In genomic region chr6:148687770-148688169, GRCm38 (mm10) we compare ENCODE assay signal across 8 mouse cellular contexts.
DNase-seq lines count a peak whose midpoint lies in the region; ATAC-seq and TF ChIP-seq lines count a peak whose summit lies in the region.
"Had no signal": no experiment of that assay in that cellular context is flagged by ENCODE, and none has a peak within 500 bp of the region (broad histone marks: within the 10 kb centered on the region; RNA-seq: fewer than 3 reads in every experiment).

No protein-coding gene starts in this region.

- no peaks in the 10 kb centered on the region for H3K4me1 ChIP-seq in E14TG2a.4 (replicated peaks; ENCODE audit: low read depth, low read length)
- no peaks in the 10 kb centered on the region for H3K4me1 ChIP-seq in embryonic facial prominence, embryonic 11.5 days (ENCODE audit: control insufficient read depth, insufficient read depth, low read length)
- no peaks in the 10 kb centered on the region for H3K4me1 ChIP-seq in heart, postnatal 0 days (ENCODE audit: control insufficient read depth, insufficient read depth)
- H3K4me1 ChIP-seq: heart, embryonic 13.5 days had no signal

- H3K27ac ChIP-seq in embryonic facial prominence, embryonic 11.5 days (replicated peaks; ENCODE audit: low read depth, low read length) = no peak overlapping the region
- H3K27ac ChIP-seq in heart, postnatal 0 days (ENCODE audit: low read depth) = no peak overlapping the region
- H3K27ac ChIP-seq: heart, embryonic 13.5 days had no signal

- peak; percentile 35 for TF ChIP-seq CTCF in E14TG2a.4 (conservative IDR thresholded peaks at IDR 0.05; ENCODE audit: low read length)
- TF ChIP-seq CTCF in heart, postnatal 0 days (IDR thresholded peaks at IDR 0.05; ENCODE audit: low read depth) = peak; percentile 67

- H3K4me2 ChIP-seq in embryonic facial prominence, embryonic 11.5 days (ENCODE audit: low read depth, low read length) = no peak overlapping the region
- no peak overlapping the region for H3K4me2 ChIP-seq in heart, postnatal 0 days (ENCODE audit: low read depth, low read length)
- H3K4me2 ChIP-seq: heart, embryonic 13.5 days had no signal

- DNase-seq in ZHBTc4 (ENCODE audit: low read depth, low spot score) = peak; percentile 42
- peak; percentile 71 for DNase-seq in embryonic facial prominence, embryonic 11.5 days (ENCODE audit: low spot score)
- DNase-seq in heart, postnatal 0 days (ENCODE audit: low spot score) = peak; percentile 18
- peak; percentile 74 to 78 for DNase-seq in layer of hippocampus, postnatal 10 days (ENCODE audit: low spot score in 2 of 2)
- peak; percentile 75 for DNase-seq in lung, postnatal 14 days
- DNase-seq in right cerebral cortex, postnatal 14 days = peak; percentile 79

- no peaks in the 10 kb centered on the region for H3K27me3 ChIP-seq in E14TG2a.4 (ENCODE audit: insufficient read depth, low read length)
- no peaks in the 10 kb centered on the region for H3K27me3 ChIP-seq in embryonic facial prominence, embryonic 11.5 days (ENCODE audit: control insufficient read depth, insufficient read depth, low read length)
- H3K27me3 ChIP-seq in heart, postnatal 0 days (ENCODE audit: control insufficient read depth, insufficient read depth, low read length) = no peaks in the 10 kb centered on the region
- H3K27me3 ChIP-seq: heart, embryonic 13.5 days had no signal

- no peak for ATAC-seq in embryonic facial prominence, embryonic 11.5 days (replicated peaks; ENCODE audit: insufficient number of reproducible peaks, low FRiP score, low TSS enrichment, low read depth)
- ATAC-seq in heart, postnatal 0 days (ENCODE audit: insufficient read depth, low read depth) = no peak

- no peak overlapping the region for H3K4me3 ChIP-seq in E14TG2a.4 (replicated peaks; ENCODE audit: low read length)
- H3K4me3 ChIP-seq in embryonic facial prominence, embryonic 11.5 days (ENCODE audit: low read depth, low read length) = no peak overlapping the region
- H3K4me3 ChIP-seq in heart, postnatal 0 days (ENCODE audit: low read depth, low read length) = no peak overlapping the region
- H3K4me3 ChIP-seq: heart, embryonic 13.5 days had no signal

- no peak overlapping the region for H3K9ac ChIP-seq in embryonic facial prominence, embryonic 11.5 days (replicated peaks; ENCODE audit: low read length)
- no peak overlapping the region for H3K9ac ChIP-seq in heart, postnatal 0 days (replicated peaks; ENCODE audit: low read depth, low read length)
- H3K9ac ChIP-seq: heart, embryonic 13.5 days had no signal

- no peaks in the 10 kb centered on the region for H3K36me3 ChIP-seq in E14TG2a.4 (ENCODE audit: insufficient read depth, low read length)
- H3K36me3 ChIP-seq in embryonic facial prominence, embryonic 11.5 days (replicated peaks; ENCODE audit: control insufficient read depth, insufficient read depth, low read depth, low read length) = no peaks in the 10 kb centered on the region
- no peaks in the 10 kb centered on the region for H3K36me3 ChIP-seq in heart, postnatal 0 days (replicated peaks; ENCODE audit: control insufficient read depth, insufficient read depth, low read length)
- H3K36me3 ChIP-seq: heart, embryonic 13.5 days had no signal

- H3K9me3 ChIP-seq in E14TG2a.4 (ENCODE audit: low read length) = no peaks in the 10 kb centered on the region
- H3K9me3 ChIP-seq in embryonic facial prominence, embryonic 11.5 days (replicated peaks; ENCODE audit: control insufficient read depth, low read length) = no peaks in the 10 kb centered on the region
- H3K9me3 ChIP-seq in heart, postnatal 0 days (replicated peaks; ENCODE audit: control insufficient read depth, low read length) = no peaks in the 10 kb centered on the region
- H3K9me3 ChIP-seq: heart, embryonic 13.5 days had no signal

- TF ChIP-seq EP300 in heart, postnatal 0 days (IDR thresholded peaks at IDR 0.05; ENCODE audit: low read depth) = no peak

- 45% methylated on average over 3 of the region's 4 CpGs for WGBS in embryonic facial prominence, embryonic 11.5 days
- 28% methylated on average over 3 of the region's 4 CpGs for WGBS in heart, postnatal 0 days

Comparison
In these comparisons a context has a peak if more than half of its experiments do, and no peak if none do; other contexts are left out.
1. DNase-seq: peak in every context shown above with its lines; median percentile 79 in right cerebral cortex, postnatal 14 days; 76 in layer of hippocampus, postnatal 10 days; 75 in lung, postnatal 14 days; 71 in embryonic facial prominence, embryonic 11.5 days; 42 in ZHBTc4; 18 in heart, postnatal 0 days.